Mouse (Mus musculus) hindbrain, postnatal 0 days (tissue): ENCODE measurements at regions not wholly inside any gene's neighbourhood (a gene's known extent, or its start where the extent isn't known, plus 50 kb on each side); places are given as distances from the start of the nearest gene placed in this dataset.

Source experiments
- ATAC-seq: fragments of 200-750 bp; cut with Nextera tagmentation; 2 replicates; pipeline ENCODE4 v1.8.0; 2017; ENCODE audit warnings: mild to moderate bottlenecking, moderate TSS enrichment, moderate library complexity
- DNase-seq: peaks from one replicate; pipeline ENCODE4 v3.0.0-alpha.2; 2015; ENCODE audit warnings: low spot score
- H3K27ac ChIP-seq: fragments of 300-500 bp; sonication (generic); 2 replicates; pipeline ENCODE4 v1.5.1; 2014; ENCODE audit warnings: mild to moderate bottlenecking
- H3K27me3 ChIP-seq: fragments of 300-500 bp; sonication (generic); 2 replicates; pipeline ENCODE4 v1.6.1; 2014; ENCODE audit warnings: low read length, mixed read lengths; ENCODE audit not compliant: insufficient read depth
- H3K36me3 ChIP-seq: fragments of 300-500 bp; sonication (generic); 2 replicates; pipeline ENCODE4 v1.6.1; 2014; ENCODE audit warnings: low read length, mixed read lengths; ENCODE audit not compliant: insufficient read depth
- H3K4me1 ChIP-seq: fragments of 300-500 bp; sonication (generic); 2 replicates; pipeline ENCODE4 v1.6.1; 2014; ENCODE audit warnings: antibody characterized with exemption, low read length, mixed read lengths; ENCODE audit not compliant: insufficient read depth
- H3K4me2 ChIP-seq: fragments of 300-500 bp; sonication (generic); 2 replicates; pipeline ENCODE4 v1.6.1; 2014; ENCODE audit warnings: low read depth, mild to moderate bottlenecking, low read length, moderate library complexity, mixed read lengths
- H3K4me3 ChIP-seq: fragments of 300-500 bp; sonication (generic); 2 replicates; pipeline ENCODE4 v1.5.1; 2014; ENCODE audit warnings: low read length
- H3K9ac ChIP-seq: fragments of 300-500 bp; sonication (generic); replicated peaks from 2 replicates; pipeline ENCODE4 v1.6.1; 2014; ENCODE audit warnings: mild to moderate bottlenecking, low read length, moderate library complexity, mixed read lengths
- H3K9me3 ChIP-seq: fragments of 300-500 bp; sonication (generic); 2 replicates; pipeline ENCODE4 v1.6.1; 2016; ENCODE audit warnings: low read length, mixed read lengths
- CTCF ChIP-seq: IDR thresholded peaks from 2 replicates; pipeline ENCODE4 v1.5.1; 2016; ENCODE audit warnings: antibody characterized with exemption, control low read depth, low read depth
- WGBS: fragments of 180-500 bp; shearing (Covaris S2); extraction: QIAGEN DNeasy Blood & Tissue Kit; methylation state at CpG from one replicate; pipeline ENCODE4 v1.1.7; 2014; 5-methylcytosine and 5-hydroxymethylcytosine counted together

- DNase-seq (no peak), ATAC-seq (no peak)
- H3K4me3 ChIP-seq, result no peak overlapping the region
- H3K9ac ChIP-seq, result no peak overlapping the region
- H3K27me3 ChIP-seq, result no peaks in the 10 kb centered on the region
- H3K36me3 ChIP-seq, result no peaks in the 10 kb centered on the region
- H3K9me3 ChIP-seq, result no peaks in the 10 kb centered on the region
- H3K4me1 ChIP-seq, result no peaks in the 10 kb centered on the region
- H3K27ac ChIP-seq, result no peak overlapping the region
- H3K4me2 ChIP-seq, result no peak overlapping the region
- no peak for TF ChIP-seq CTCF
- WGBS, result 90% methylated on average over 3 of the region's 3 CpGs
Measured at GRCm38 (mm10) chr10:98268511-98268910, 542.0 kb upstream of the C030005K15Rik start.

- no peak overlapping the region for H3K9ac ChIP-seq
- no peaks in the 10 kb centered on the region for H3K4me1 ChIP-seq
- no peaks in the 10 kb centered on the region for H3K27me3 ChIP-seq
- H3K36me3 ChIP-seq, result no peaks in the 10 kb centered on the region
- DNase-seq (no peak), ATAC-seq (no peak)
- 81% methylated on average over 4 of the region's 4 CpGs for WGBS
- H3K27ac ChIP-seq, result no peak overlapping the region
- no peak overlapping the region for H3K4me3 ChIP-seq
- TF ChIP-seq CTCF, result no peak
- H3K4me2 ChIP-seq, result no peak overlapping the region
- H3K9me3 ChIP-seq, result no peaks in the 10 kb centered on the region
Measured at GRCm38 (mm10) chr10:98291617-98292016, 565.1 kb upstream of the C030005K15Rik start.

GRCm38 (mm10) chr10:98292140-98292539, 565.6 kb upstream of the C030005K15Rik start:
- no peak overlapping the region for H3K27ac ChIP-seq
- 80% methylated on average over 2 of the region's 2 CpGs for WGBS
- no peak for DNase-seq
- H3K4me2 ChIP-seq, result no peak overlapping the region
- H3K9me3 ChIP-seq, result no peaks in the 10 kb centered on the region
- no peak overlapping the region for H3K4me3 ChIP-seq
- no peaks in the 10 kb centered on the region for H3K36me3 ChIP-seq
- H3K27me3 ChIP-seq, result no peaks in the 10 kb centered on the region
- H3K4me1 ChIP-seq, result no peaks in the 10 kb centered on the region
- no peak for TF ChIP-seq CTCF
- no peak overlapping the region for H3K9ac ChIP-seq
- no peak for ATAC-seq

- Histone ChIP-seq H3K36me3 (no peaks in the 10 kb centered on the region), H3K27me3 (no peaks in the 10 kb centered on the region), H3K9me3 (no peaks in the 10 kb centered on the region), H3K27ac (no peak overlapping the region), H3K4me2 (no peak overlapping the region), H3K4me3 (no peak overlapping the region), H3K4me1 (no peaks in the 10 kb centered on the region), H3K9ac (no peak overlapping the region)
- TF ChIP-seq CTCF, result no peak
- DNase-seq (no peak), ATAC-seq (no peak)
- WGBS, result 89% methylated on average over 1 of the region's 1 CpGs
Measured at GRCm38 (mm10) chr10:98305667-98306066, 579.1 kb upstream of the C030005K15Rik start.

- Histone ChIP-seq H3K4me3 (no peak overlapping the region), H3K27ac (no peak overlapping the region), H3K4me2 (no peak overlapping the region), H3K36me3 (no peaks in the 10 kb centered on the region), H3K4me1 (no peaks in the 10 kb centered on the region), H3K9ac (no peak overlapping the region), H3K9me3 (no peaks in the 10 kb centered on the region), H3K27me3 (no peaks in the 10 kb centered on the region)
- DNase-seq (no peak), ATAC-seq (no peak)
- WGBS, result 90% methylated on average over 3 of the region's 3 CpGs
- no peak for TF ChIP-seq CTCF
Measured at GRCm38 (mm10) chr10:98309667-98310066, 583.1 kb upstream of the C030005K15Rik start.

- ATAC-seq (no peak), DNase-seq (no peak)
Measured at GRCm38 (mm10) chr10:98311403-98311802, 584.8 kb upstream of the C030005K15Rik start.

GRCm38 (mm10) chr10:98318416-98318815, 591.9 kb upstream of the C030005K15Rik start:
- 79% methylated on average over 2 of the region's 2 CpGs for WGBS
- no peak overlapping the region for H3K4me3 ChIP-seq
- no peaks in the 10 kb centered on the region for H3K27me3 ChIP-seq
- DNase-seq (no peak), ATAC-seq (no peak)
- H3K4me1 ChIP-seq, result no peaks in the 10 kb centered on the region
- no peaks in the 10 kb centered on the region for H3K36me3 ChIP-seq
- H3K4me2 ChIP-seq, result no peak overlapping the region
- no peak overlapping the region for H3K9ac ChIP-seq
- H3K9me3 ChIP-seq, result no peaks in the 10 kb centered on the region
- TF ChIP-seq CTCF, result no peak
- H3K27ac ChIP-seq, result no peak overlapping the region

More at GRCm38 (mm10) chr10:98311403-98311802, 584.8 kb upstream of the C030005K15Rik start:
- Histone ChIP-seq H3K27ac (no peak overlapping the region), H3K4me1 (no peaks in the 10 kb centered on the region), H3K27me3 (no peaks in the 10 kb centered on the region), H3K9me3 (no peaks in the 10 kb centered on the region), H3K4me2 (no peak overlapping the region), H3K9ac (no peak overlapping the region), H3K36me3 (no peaks in the 10 kb centered on the region), H3K4me3 (no peak overlapping the region)
- no peak for TF ChIP-seq CTCF

GRCm38 (mm10) chr10:98323846-98324245, 590.4 kb upstream of the Atp2b1 start:
- no peak overlapping the region for H3K9ac ChIP-seq
- H3K27ac ChIP-seq, result no peak overlapping the region
- 69% methylated on average over 5 of the region's 5 CpGs for WGBS
- no peak overlapping the region for H3K4me3 ChIP-seq
- TF ChIP-seq CTCF, result no peak
- no peaks in the 10 kb centered on the region for H3K36me3 ChIP-seq
- no peak for ATAC-seq
- H3K4me1 ChIP-seq, result no peaks in the 10 kb centered on the region
- no peaks in the 10 kb centered on the region for H3K27me3 ChIP-seq
- no peak overlapping the region for H3K4me2 ChIP-seq
- DNase-seq, result no peak
- H3K9me3 ChIP-seq, result no peaks in the 10 kb centered on the region
